Mouse (Mus musculus) midbrain, embryonic 12.5 days (tissue): ENCODE measurements at regions not wholly inside any gene's neighbourhood (a gene's known extent, or its start where the extent isn't known, plus 50 kb on each side); places are given as distances from the start of the nearest gene placed in this dataset.
A peak's percentile ranks its signal among the peaks of the same experiment; 100 is the strongest.
"Not testable (repeated sequence)": the region's sequence is repeated elsewhere in the genome, so short reads cannot be mapped to it uniquely, and the experiment has no call there.

Source experiments
- ATAC-seq: fragments of 200-750 bp; cut with Nextera tagmentation; 2 replicates; pipeline ENCODE4 v1.8.0; 2017; ENCODE audit warnings: low read depth, moderate TSS enrichment, moderate library complexity; ENCODE audit not compliant: low FRiP score
- H3K27ac ChIP-seq: fragments of 300-500 bp; sonication (generic); replicated peaks from 2 replicates; pipeline ENCODE4 v1.5.1; 2016; ENCODE audit warnings: mild to moderate bottlenecking
- H3K27me3 ChIP-seq: fragments of 300-500 bp; sonication (generic); 2 replicates; pipeline ENCODE4 v1.6.1; 2016; ENCODE audit warnings: mild to moderate bottlenecking
- H3K36me3 ChIP-seq: fragments of 300-500 bp; sonication (generic); 2 replicates; pipeline ENCODE4 v1.6.1; 2016
- H3K4me1 ChIP-seq: fragments of 300-500 bp; sonication (generic); 2 replicates; pipeline ENCODE4 v1.6.1; 2016
- H3K4me2 ChIP-seq: fragments of 300-500 bp; sonication (generic); replicated peaks from 2 replicates; pipeline ENCODE4 v1.6.1; 2016; ENCODE audit warnings: mild to moderate bottlenecking, moderate library complexity
- H3K4me3 ChIP-seq: fragments of 300-500 bp; sonication (generic); 2 replicates; pipeline ENCODE4 v1.5.1; 2016; ENCODE audit warnings: mild to moderate bottlenecking
- H3K9ac ChIP-seq: fragments of 300-500 bp; sonication (generic); replicated peaks from 2 replicates; pipeline ENCODE4 v1.6.1; 2016; ENCODE audit warnings: mild to moderate bottlenecking, moderate library complexity
- H3K9me3 ChIP-seq: fragments of 300-500 bp; sonication (generic); 2 replicates; pipeline ENCODE4 v1.6.1; 2016; ENCODE audit warnings: mild to moderate bottlenecking
- WGBS: fragments of 180-500 bp; shearing (Covaris S2); methylation state at CpG from one replicate; pipeline ENCODE4 v1.1.7; 2016; 5-methylcytosine and 5-hydroxymethylcytosine counted together

DNA sequence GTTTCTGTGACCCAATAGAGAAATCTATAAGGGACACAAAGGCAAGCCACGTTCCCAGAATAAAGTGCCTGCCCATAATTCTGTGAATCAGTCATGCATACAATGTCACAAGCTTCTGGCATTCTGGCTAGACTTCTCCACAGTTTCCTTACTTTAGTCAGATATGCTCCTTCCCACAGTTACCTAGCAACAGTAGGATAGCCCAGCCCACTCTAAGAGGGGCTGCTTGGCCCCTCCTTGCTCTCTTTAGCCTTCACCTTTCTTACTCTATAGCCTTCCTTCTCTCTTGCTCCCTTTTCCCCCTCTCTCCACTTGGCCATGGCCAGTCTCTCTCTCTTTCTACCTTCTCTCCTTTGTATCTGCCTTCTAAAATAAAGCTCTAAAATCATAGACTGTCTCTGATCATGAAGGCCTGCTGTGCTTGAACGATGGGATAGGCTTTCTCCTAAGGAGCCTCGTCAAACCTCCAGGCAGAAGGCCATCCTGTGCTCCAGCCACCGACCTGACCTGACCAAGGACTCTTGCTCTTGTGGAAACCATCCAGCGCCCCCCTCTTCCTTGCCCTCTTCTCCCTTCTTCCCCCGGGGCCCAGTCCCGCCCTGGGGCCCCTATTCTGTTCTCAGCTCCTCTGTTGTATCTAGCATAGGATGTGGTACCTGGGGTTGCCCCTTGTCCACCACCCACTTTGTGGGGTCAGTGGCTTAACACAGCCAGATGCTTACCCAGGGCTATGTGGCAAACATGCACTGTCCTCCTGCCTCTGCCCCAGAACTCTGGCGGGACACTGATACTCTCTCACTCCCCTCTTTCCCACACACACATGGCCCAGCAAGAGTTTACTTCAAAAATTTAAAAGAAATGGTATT lies 1723.8 kb upstream of the Igfbp7 start:
- H3K9me3 ChIP-seq, result no peaks in the 10 kb centered on the region
- ATAC-seq, result peak; percentile 56
- H3K9ac ChIP-seq, result no peak overlapping the region
- no peak overlapping the region for H3K27ac ChIP-seq
- H3K27me3 ChIP-seq, result no peaks in the 10 kb centered on the region
- H3K36me3 ChIP-seq, result no peaks in the 10 kb centered on the region
- H3K4me1 ChIP-seq, result no peaks in the 10 kb centered on the region
- H3K4me3 ChIP-seq, result no peak overlapping the region
- 74% methylated on average over 8 of the region's 8 CpGs for WGBS
- no peak overlapping the region for H3K4me2 ChIP-seq

DNA sequence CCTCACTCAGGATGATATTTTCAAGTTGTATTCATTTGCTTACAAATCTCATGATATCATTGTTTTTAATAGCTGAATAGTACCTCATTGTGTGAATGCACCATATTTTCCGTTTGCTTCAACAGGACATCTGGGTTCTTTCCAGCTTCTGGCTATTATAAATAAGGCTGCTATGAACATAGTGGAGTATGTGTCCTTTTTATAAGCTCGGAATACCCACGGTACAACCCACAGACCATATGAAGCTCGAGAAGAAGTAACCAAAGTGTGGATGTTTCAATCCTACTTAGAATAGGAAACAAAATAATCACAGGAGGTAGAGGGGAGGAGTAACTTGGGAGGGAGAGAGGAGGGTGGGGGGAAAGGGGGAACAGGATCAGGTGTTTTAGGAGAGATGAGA lies 1675.3 kb upstream of the Igfbp7 start:
- H3K36me3 ChIP-seq, result no peaks in the 10 kb centered on the region
- no peaks in the 10 kb centered on the region for H3K9me3 ChIP-seq
- H3K27me3 ChIP-seq, result no peaks in the 10 kb centered on the region
- WGBS, result 87% methylated on average over 4 of the region's 4 CpGs
- H3K9ac ChIP-seq, result no peak overlapping the region
- ATAC-seq, result no peak
- no peaks in the 10 kb centered on the region for H3K4me1 ChIP-seq
- H3K27ac ChIP-seq, result no peak overlapping the region
- H3K4me2 ChIP-seq, result no peak overlapping the region
- H3K4me3 ChIP-seq, result no peak overlapping the region

DNA sequence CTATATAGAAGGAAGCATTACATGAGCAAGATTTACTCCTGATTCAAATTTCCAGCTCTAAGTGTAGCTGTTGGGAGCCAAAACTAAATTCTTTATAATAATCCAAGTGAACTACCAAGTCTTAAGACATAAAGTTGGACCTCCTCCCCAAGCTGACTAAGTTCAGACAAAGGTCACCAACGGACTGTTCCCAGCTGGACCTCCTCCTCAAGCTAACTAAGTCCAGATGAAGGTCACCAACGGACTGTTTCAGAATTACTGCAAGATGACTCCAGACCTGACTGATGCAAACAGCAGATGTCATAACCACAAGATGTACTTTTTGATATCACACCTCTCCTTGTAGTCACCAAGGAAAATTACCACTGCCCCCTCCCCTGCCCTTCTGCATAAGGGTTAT lies 1652.0 kb upstream of the Igfbp7 start:
- not testable (repeated sequence) for ATAC-seq, H3K36me3 ChIP-seq, H3K9me3 ChIP-seq, H3K27me3 ChIP-seq, H3K4me3 ChIP-seq, H3K4me2 ChIP-seq, H3K27ac ChIP-seq, H3K9ac ChIP-seq, H3K4me1 ChIP-seq
- WGBS, result 67% methylated on average over 2 of the region's 2 CpGs
